Comparison of ENCODE assay signal across 19 mouse cellular contexts in genomic region chr5:129921972-129922371, GRCm38 (mm10). TPM values are rescaled to one million over a fixed set of nuclear protein-coding genes. Genes with fewer than 3 reads are reported as not detected.
A peak's percentile ranks its signal among the peaks of the same experiment; 100 is the strongest.
DNase-seq lines count a peak whose midpoint lies in the region; TF ChIP-seq lines count a peak whose summit lies in the region.
"Had no signal": no experiment of that assay in that cellular context is flagged by ENCODE, and none has a peak within 500 bp of the region (broad histone marks: within the 10 kb centered on the region; RNA-seq: fewer than 3 reads in every experiment).

No protein-coding gene starts in this region.

- H3K4me3 ChIP-seq in E14TG2a.4 (replicated peaks; ENCODE audit: low read length) (no peak overlapping the region), MEL (ENCODE audit: control insufficient read depth in 1 of 2, insufficient read depth in 1 of 2, low read depth in 2 of 2, low read length in 2 of 2) (no peak overlapping the region)
- H3K4me3 ChIP-seq: embryonic facial prominence, embryonic 12.5 days; embryonic facial prominence, embryonic 15.5 days; hindbrain, embryonic 10.5 days; hindbrain, embryonic 13.5 days had no signal

- no peaks in the 10 kb centered on the region for H3K9me3 ChIP-seq in E14TG2a.4 (ENCODE audit: low read length)
- H3K9me3 ChIP-seq in MEL (replicated peaks; ENCODE audit: insufficient read depth, low read length), result no peaks in the 10 kb centered on the region
- H3K9me3 ChIP-seq: embryonic facial prominence, embryonic 12.5 days; embryonic facial prominence, embryonic 15.5 days; hindbrain, embryonic 10.5 days; hindbrain, embryonic 13.5 days had no signal

- intact Hi-C loops in heart, postnatal 25 days (cut with DNase I), result no loop called here

- no peak for TF ChIP-seq RAD21 in MEL (IDR thresholded peaks at IDR 0.05; ENCODE audit: low read depth, low read length)

- H3K4me1 ChIP-seq in E14TG2a.4 (replicated peaks; ENCODE audit: low read depth, low read length) (peaks cover 26% of the 10 kb centered on the region), MEL (ENCODE audit: control insufficient read depth in 1 of 2, insufficient read depth in 2 of 2, low read length in 2 of 2) (peaks cover 0 to 6% of the 10 kb centered on the region in 2 experiments; a peak in 1 of 4 replicates)
- H3K4me1 ChIP-seq: embryonic facial prominence, embryonic 12.5 days; embryonic facial prominence, embryonic 15.5 days; hindbrain, embryonic 10.5 days; hindbrain, embryonic 13.5 days had no signal

- peak; percentile 67 for TF ChIP-seq CTCF in E14TG2a.4 (conservative IDR thresholded peaks at IDR 0.05; ENCODE audit: low read length)
- TF ChIP-seq CTCF in MEL (IDR thresholded peaks at IDR 0.05 in 2 of 3, conservative IDR thresholded peaks at IDR 0.05 in 1 of 3; ENCODE audit: control insufficient read depth in 1 of 3, insufficient read depth in 1 of 3, low read depth in 2 of 3, low read length in 3 of 3, poor library complexity in 1 of 3, severe bottlenecking in 1 of 3), result peak; percentile 21 to 39 (median 31); a peak in 5 of 6 replicates

- H3K27me3 ChIP-seq in E14TG2a.4 (ENCODE audit: insufficient read depth, low read length) (no peaks in the 10 kb centered on the region), MEL (ENCODE audit: control insufficient read depth in 1 of 2, insufficient read depth in 2 of 2, low read length in 2 of 2) (no peaks in the 10 kb centered on the region; a peak in 1 of 4 replicates)
- H3K27me3 ChIP-seq: embryonic facial prominence, embryonic 12.5 days; embryonic facial prominence, embryonic 15.5 days; hindbrain, embryonic 13.5 days had no signal

- no peaks in the 10 kb centered on the region for H3K79me2 ChIP-seq in MEL (ENCODE audit: control insufficient read depth, insufficient read depth, low read length, poor library complexity)

- no peaks in the 10 kb centered on the region for H3K36me3 ChIP-seq in E14TG2a.4 (ENCODE audit: insufficient read depth, low read length)
- peaks cover 0 to 8% of the 10 kb centered on the region in 2 experiments; a peak in 2 of 4 replicates for H3K36me3 ChIP-seq in MEL (ENCODE audit: control insufficient read depth in 1 of 2, insufficient read depth in 2 of 2, low read length in 2 of 2)
- H3K36me3 ChIP-seq: embryonic facial prominence, embryonic 12.5 days; embryonic facial prominence, embryonic 15.5 days; hindbrain, embryonic 10.5 days; hindbrain, embryonic 13.5 days had no signal

- TF ChIP-seq POLR2A in MEL (IDR thresholded peaks at IDR 0.05; ENCODE audit: control insufficient read depth in 1 of 2, insufficient read depth in 1 of 2, low read depth in 1 of 2, low read length in 2 of 2, poor library complexity in 1 of 2), result no peak

- H3K9ac ChIP-seq in MEL (ENCODE audit: control insufficient read depth, low read depth, low read length, poor library complexity, severe bottlenecking), result no peak overlapping the region
- H3K9ac ChIP-seq: embryonic facial prominence, embryonic 12.5 days; embryonic facial prominence, embryonic 15.5 days; forebrain, postnatal 0 days; hindbrain, embryonic 13.5 days had no signal

- DNase-seq in heart, adult 11 months, result peak; percentile 51
- no peak for DNase-seq in heart, postnatal 25 days (ENCODE audit: low spot score)
- no peak for DNase-seq in MEL (ENCODE audit: low read depth, low spot score)
- DNase-seq in ZHBTc4 (ENCODE audit: low read depth, low spot score), result peak; percentile 71
- no peak for DNase-seq in gastrocnemius, postnatal 25 days
- no peak for DNase-seq in right cerebral cortex, postnatal 4 days
- DNase-seq: adrenal gland, postnatal 10 days; adrenal gland, postnatal 36 days; cerebellum, adult 18-20 months; cerebellum, adult 9-10 months; cerebellum, postnatal 14 days; forebrain, postnatal 0 days; gastrocnemius, postnatal 36 days; heart, postnatal 36 days had no signal

- TF ChIP-seq EP300 in MEL (IDR thresholded peaks at IDR 0.05; ENCODE audit: low read depth in 1 of 2, low read length in 2 of 2), result no peak

- H3K27ac ChIP-seq in MEL (ENCODE audit: control insufficient read depth, low read depth, low read length), result no peak overlapping the region
- H3K27ac ChIP-seq: embryonic facial prominence, embryonic 12.5 days; embryonic facial prominence, embryonic 15.5 days; hindbrain, embryonic 10.5 days; hindbrain, embryonic 13.5 days had no signal

TF ChIP-seq in MEL, 35 proteins besides CTCF, POLR2A, EP300 and RAD21:
- TF ChIP-seq ELF1 (IDR thresholded peaks at IDR 0.05; ENCODE audit: low read depth, low read length) (no peak), MAZ (IDR thresholded peaks at IDR 0.05; ENCODE audit: low read depth, low read length) (no peak)

RNA-seq across cellular contexts. Expression of gene Nupr1l, which starts 13.6 kb away (rescaled TPM):
- 1 to 10 TPM; 1.1 to 1.5 TPM for total RNA-seq in heart, postnatal 25 days (2021)
- total RNA-seq in MEL (2012; rRNA removed), result 0.59 and 1.2 TPM in 2 replicates
- under 1 TPM in 1 of 2 experiments, not detected in 1; 0.88 TPM for polyA plus RNA-seq in MEL (2012; ENCODE audit: insufficient read depth in 1 of 2, insufficient read length in 2 of 2, low read depth in 1 of 2, low replicate concordance in 2 of 2, missing spikeins in 1 of 2)
- total RNA-seq in gastrocnemius, postnatal 25 days (2021), result 1 to 10 TPM in 1 of 2 experiments, not detected in 1; 1.2 TPM

RNA-seq across cellular contexts. Expression of gene Vkorc1l1, which starts 19.8 kb away (rescaled TPM):
- 10 to 100 TPM; 14.1 to 16.4 TPM for total RNA-seq in heart, postnatal 25 days (2021)
- 22.9 and 24.2 TPM in 2 replicates for total RNA-seq in MEL (2012; rRNA removed)
- polyA plus RNA-seq in MEL (2012; ENCODE audit: insufficient read depth in 1 of 2, insufficient read length in 2 of 2, low read depth in 1 of 2, low replicate concordance in 2 of 2, missing spikeins in 1 of 2), result 10 to 100 TPM in 1 of 2 experiments, not detected in 1; 42.4 TPM
- total RNA-seq in gastrocnemius, postnatal 25 days (2021), result 10 to 100 TPM; 18.3 to 19.4 TPM

RNA-seq across cellular contexts. Expression of gene Phkg1, which starts 23.6 kb away (rescaled TPM):
- total RNA-seq in heart, postnatal 25 days (2021), result 10 to 100 TPM; 16.1 to 18.4 TPM
- total RNA-seq in MEL (2012; rRNA removed), result 0.26 and 0.62 TPM in 2 replicates
- polyA plus RNA-seq in MEL (2012; ENCODE audit: insufficient read depth in 1 of 2, insufficient read length in 2 of 2, low read depth in 1 of 2, low replicate concordance in 2 of 2, missing spikeins in 1 of 2), result under 1 TPM in 1 of 2 experiments, not detected in 1; 0.72 TPM
- 100 to 1,000 TPM; 297 to 365 TPM for total RNA-seq in gastrocnemius, postnatal 25 days (2021)

RNA-seq across cellular contexts. Expression of gene Zbed5, which starts 26.4 kb away (rescaled TPM):
- total RNA-seq in heart, postnatal 25 days (2021), result under 1 TPM; 0.21 to 0.31 TPM
- 2.5 and 4.2 TPM in 2 replicates for total RNA-seq in MEL (2012; rRNA removed)
- 1 to 10 TPM in 1 of 2 experiments, not detected in 1; 4.0 TPM for polyA plus RNA-seq in MEL (2012; ENCODE audit: insufficient read depth in 1 of 2, insufficient read length in 2 of 2, low read depth in 1 of 2, low replicate concordance in 2 of 2, missing spikeins in 1 of 2)
- total RNA-seq in gastrocnemius, postnatal 25 days (2021), result 1 to 10 TPM in 1 of 2 experiments, under 1 TPM in 1; 0.19 to 1.1 TPM

RNA-seq across cellular contexts. Expression of gene Chchd2, which starts 34.7 kb away (rescaled TPM):
- 1,000 to 10,000 TPM; 1,029 to 1,056 TPM for total RNA-seq in heart, postnatal 25 days (2021)
- 905 and 951 TPM in 2 replicates for total RNA-seq in MEL (2012; rRNA removed)
- polyA plus RNA-seq in MEL (2012; ENCODE audit: insufficient read depth in 1 of 2, insufficient read length in 2 of 2, low read depth in 1 of 2, low replicate concordance in 2 of 2, missing spikeins in 1 of 2), result 100 to 1,000 TPM in 1 of 2 experiments, not detected in 1; 588 TPM
- 100 to 1,000 TPM; 560 to 586 TPM for total RNA-seq in gastrocnemius, postnatal 25 days (2021)

Comparison
In these comparisons a context has a peak if more than half of its experiments do, and no peak if none do; other contexts are left out.
1. DNase-seq: peak in heart, adult 11 months (single experiment) and ZHBTc4 (single experiment); none in heart, postnatal 25 days (single experiment), MEL (single experiment), gastrocnemius, postnatal 25 days (single experiment) and right cerebral cortex, postnatal 4 days (single experiment).
2. RNA of gene Phkg1, which starts 23.6 kb away (total RNA-seq): 297 to 365 TPM in gastrocnemius, postnatal 25 days; 16.1 to 18.4 TPM in heart, postnatal 25 days and 0.26 to 0.62 TPM in MEL; every median in the first group is over 10 times any median in the second.